Mouse (Mus musculus): ENCODE data around the gene Cnot11.
A peak's percentile ranks its signal among the peaks of the same experiment; 100 is the strongest.

Gene Cnot11

GRCm38 (mm10) chr1:39534831-39535230 lies at the start of gene Cnot11:
Gene Cnot11, plus strand, starts transcription at chr1:39534992.
- DNase-seq (ENCODE audit: low read depth, low spot score) = no peak

- DNase-seq (ENCODE audit: low read depth, low spot score) = no peak
Measured at GRCm38 (mm10) chr1:39487370-39487769, 47.4 kb upstream of the Cnot11 start.

- DNase-seq (ENCODE audit: low read depth, low spot score) = no peak
Measured at GRCm38 (mm10) chr1:39493165-39493564, 41.6 kb upstream of the Cnot11 start.

- no peak for DNase-seq (ENCODE audit: low read depth, low spot score)
Measured at GRCm38 (mm10) chr1:39493664-39494063, 41.1 kb upstream of the Cnot11 start.

- peak; percentile 59 for DNase-seq (ENCODE audit: low read depth, low spot score)
Measured at GRCm38 (mm10) chr1:39496995-39497394, 37.8 kb upstream of the Cnot11 start.

GRCm38 (mm10) chr1:39497748-39498147 lies 37.0 kb upstream of the Cnot11 start:
- peak; percentile 66 for DNase-seq (ENCODE audit: low read depth, low spot score)

- DNase-seq (ENCODE audit: low read depth, low spot score) = no peak
Measured at GRCm38 (mm10) chr1:39499485-39499941, 35.3 kb upstream of the Cnot11 start.

GRCm38 (mm10) chr1:39502817-39503633 lies 31.8 kb upstream of the Cnot11 start:
- DNase-seq (ENCODE audit: low read depth, low spot score) = no peak

- peak; percentile 67 for DNase-seq (ENCODE audit: low read depth, low spot score)
Measured at GRCm38 (mm10) chr1:39504261-39504660, 30.5 kb upstream of the Cnot11 start.

GRCm38 (mm10) chr1:39505600-39505999 lies 29.2 kb upstream of the Cnot11 start:
- peak; percentile 52 for DNase-seq (ENCODE audit: low read depth, low spot score)

GRCm38 (mm10) chr1:39511775-39512174 lies 23.0 kb upstream of the Cnot11 start:
- no peak for DNase-seq (ENCODE audit: low read depth, low spot score)

GRCm38 (mm10) chr1:39512183-39512582 lies 22.6 kb upstream of the Cnot11 start:
- no peak for DNase-seq (ENCODE audit: low read depth, low spot score)

- DNase-seq (ENCODE audit: low read depth, low spot score) = no peak
Measured at GRCm38 (mm10) chr1:39515303-39515991, 19.3 kb upstream of the Cnot11 start.

GRCm38 (mm10) chr1:39521326-39521725 lies 13.5 kb upstream of the Cnot11 start:
- DNase-seq (ENCODE audit: low read depth, low spot score) = peak; percentile 49

GRCm38 (mm10) chr1:39522519-39522918 lies 12.3 kb upstream of the Cnot11 start:
- peak; percentile 73 for DNase-seq (ENCODE audit: low read depth, low spot score)

GRCm38 (mm10) chr1:39525763-39526162 lies 9.0 kb upstream of the Cnot11 start:
- no peak for DNase-seq (ENCODE audit: low read depth, low spot score)

GRCm38 (mm10) chr1:39526371-39527167 lies 8.2 kb upstream of the Cnot11 start:
- DNase-seq (ENCODE audit: low read depth, low spot score) = peak; percentile 58

GRCm38 (mm10) chr1:39527432-39527831 lies 7.4 kb upstream of the Cnot11 start:
- DNase-seq (ENCODE audit: low read depth, low spot score) = peak; percentile 97

GRCm38 (mm10) chr1:39528319-39528718 lies 6.5 kb upstream of the Cnot11 start:
- DNase-seq (ENCODE audit: low read depth, low spot score) = peak; percentile 92

- peak; percentile 92 for DNase-seq (ENCODE audit: low read depth, low spot score)
Measured at GRCm38 (mm10) chr1:39530258-39530943, 4.4 kb upstream of the Cnot11 start.

- peak; percentile 80 for DNase-seq (ENCODE audit: low read depth, low spot score)
Measured at GRCm38 (mm10) chr1:39531036-39531435, 3.8 kb upstream of the Cnot11 start.
